In the genomic region with DNA sequence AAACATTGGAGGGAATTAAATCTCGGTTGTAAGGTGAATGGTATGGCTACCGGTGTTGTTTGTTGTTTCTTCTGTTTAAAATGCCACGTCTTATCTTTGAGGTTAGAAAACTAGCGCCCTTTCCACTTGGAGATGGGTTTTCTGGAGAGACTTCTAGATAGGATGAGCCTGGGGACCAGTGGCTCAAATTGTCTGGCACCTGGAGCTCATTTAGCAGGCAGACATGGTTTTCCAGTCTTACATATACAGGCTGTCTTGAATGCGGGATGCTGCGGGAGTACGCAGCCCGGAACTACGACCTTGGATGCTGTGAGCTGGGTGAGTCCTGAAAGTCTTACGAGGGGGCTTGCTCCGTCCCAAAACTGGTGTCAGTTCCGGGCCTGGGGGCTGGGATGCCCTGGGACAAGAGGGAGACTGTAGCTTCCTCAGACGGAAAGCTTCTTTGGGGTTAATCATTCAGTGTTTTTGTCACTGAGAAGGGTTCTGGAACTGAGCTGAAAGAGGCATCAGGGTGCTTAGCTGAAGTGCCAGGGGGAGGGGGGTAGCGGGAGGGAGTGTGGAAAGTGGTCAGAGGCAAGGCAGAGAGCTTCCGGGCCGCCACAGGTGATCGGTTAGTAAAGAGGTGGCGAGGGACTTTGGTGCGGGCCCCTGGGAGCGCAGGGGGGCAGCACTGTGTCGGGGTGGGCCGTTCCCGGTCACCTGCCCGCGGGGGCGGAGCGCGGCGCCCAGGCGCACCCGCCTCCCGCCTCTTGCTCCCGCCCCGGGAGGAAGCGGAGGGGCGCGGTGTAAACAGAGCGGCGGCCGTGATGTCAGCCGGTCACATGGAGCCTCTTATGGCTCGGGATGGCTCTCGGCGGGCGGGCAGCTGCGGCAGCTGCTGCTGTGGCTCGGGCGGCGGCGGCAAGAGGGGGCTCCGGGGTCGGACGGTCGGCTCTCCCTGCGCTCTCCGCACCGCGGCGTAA, we compare ENCODE assay signal across 9 mouse cellular contexts.
DNase-seq lines count a peak whose midpoint lies in the region; ATAC-seq and TF ChIP-seq lines count a peak whose summit lies in the region.
"Had no signal": no experiment of that assay in that cellular context is flagged by ENCODE, and none has a peak within 500 bp of the region (broad histone marks: within the 10 kb centered on the region; RNA-seq: fewer than 3 reads in every experiment).

No protein-coding gene starts in this region.

- H3K9me3 ChIP-seq in forebrain, embryonic 14.5 days (replicated peaks; ENCODE audit: control insufficient read depth, low read length), result no peaks in the 10 kb centered on the region
- no peaks in the 10 kb centered on the region for H3K9me3 ChIP-seq in liver, embryonic 16.5 days (replicated peaks; ENCODE audit: control insufficient read depth, low read length)
- H3K9me3 ChIP-seq in neural tube, embryonic 12.5 days, result no peaks in the 10 kb centered on the region
- H3K9me3 ChIP-seq in stomach, embryonic 16.5 days (replicated peaks; ENCODE audit: control insufficient read depth, low read length), result no peaks in the 10 kb centered on the region

- H3K4me2 ChIP-seq in forebrain, embryonic 14.5 days (ENCODE audit: low read length), result peak overlapping the region; percentile 99
- H3K4me2 ChIP-seq in liver, embryonic 16.5 days (ENCODE audit: low read depth, low read length), result peak overlapping the region; percentile 65
- peak overlapping the region; percentile 99 for H3K4me2 ChIP-seq in neural tube, embryonic 12.5 days (replicated peaks)
- peak overlapping the region; percentile 98 for H3K4me2 ChIP-seq in stomach, embryonic 16.5 days (ENCODE audit: low read depth, low read length)

- peak overlapping the region; percentile 11 for H3K4me3 ChIP-seq in C2C12 (ENCODE audit: insufficient read depth, poor library complexity, severe bottlenecking)
- peak overlapping the region; percentile 89 for H3K4me3 ChIP-seq in brown adipose tissue, adult 24 weeks (ENCODE audit: insufficient read depth, low read depth, low read length)
- H3K4me3 ChIP-seq in forebrain, embryonic 14.5 days (ENCODE audit: low read depth, low read length), result peak overlapping the region; percentile 64
- H3K4me3 ChIP-seq in liver, embryonic 16.5 days (ENCODE audit: low read depth, low read length), result peak overlapping the region; percentile 63
- H3K4me3 ChIP-seq in neural tube, embryonic 12.5 days, result peak overlapping the region; percentile 67
- peak overlapping the region; percentile 68 for H3K4me3 ChIP-seq in stomach, embryonic 16.5 days (replicated peaks; ENCODE audit: low read length)

- no peaks in the 10 kb centered on the region for H3K36me3 ChIP-seq in C2C12 (ENCODE audit: control insufficient read depth, insufficient read depth)
- H3K36me3 ChIP-seq in forebrain, embryonic 14.5 days (ENCODE audit: control insufficient read depth, insufficient read depth, low read length), result no peaks in the 10 kb centered on the region
- H3K36me3 ChIP-seq in liver, embryonic 16.5 days (ENCODE audit: control insufficient read depth, insufficient read depth), result no peaks in the 10 kb centered on the region
- no peaks in the 10 kb centered on the region for H3K36me3 ChIP-seq in neural tube, embryonic 12.5 days
- no peaks in the 10 kb centered on the region for H3K36me3 ChIP-seq in stomach, embryonic 16.5 days (ENCODE audit: control insufficient read depth, insufficient read depth, low read length)
- H3K36me3 ChIP-seq: G1E had no signal

- H3K27me3 ChIP-seq in C2C12 (ENCODE audit: control insufficient read depth, insufficient read depth, insufficient read length), result peaks cover 11% of the 10 kb centered on the region
- H3K27me3 ChIP-seq in forebrain, embryonic 14.5 days (replicated peaks; ENCODE audit: control insufficient read depth, insufficient read depth, low read length), result peaks cover 24% of the 10 kb centered on the region; the same call in 1 of the 2 replicates
- peaks cover 35% of the 10 kb centered on the region for H3K27me3 ChIP-seq in liver, embryonic 16.5 days (ENCODE audit: control insufficient read depth, insufficient read depth, low read depth, low read length)
- H3K27me3 ChIP-seq in neural tube, embryonic 12.5 days (replicated peaks), result peaks cover 29% of the 10 kb centered on the region
- peaks cover 7% of the 10 kb centered on the region; the same call in 1 of the 2 replicates for H3K27me3 ChIP-seq in stomach, embryonic 16.5 days (ENCODE audit: control insufficient read depth, insufficient read depth, low read length)

- no peak overlapping the region for H3K27ac ChIP-seq in brown adipose tissue, adult 24 weeks (replicated peaks; ENCODE audit: low read depth, low read length)
- peak overlapping the region; percentile 48; the same call in 1 of the 2 replicates for H3K27ac ChIP-seq in forebrain, embryonic 14.5 days (ENCODE audit: low read depth, low read length)
- peak overlapping the region; percentile 52 for H3K27ac ChIP-seq in liver, embryonic 16.5 days (ENCODE audit: low read length)
- no peak overlapping the region for H3K27ac ChIP-seq in neural tube, embryonic 12.5 days
- no peak overlapping the region for H3K27ac ChIP-seq in stomach, embryonic 16.5 days (ENCODE audit: low read length)

- ATAC-seq in forebrain, embryonic 14.5 days, result peak; percentile 94
- ATAC-seq in liver, embryonic 16.5 days (ENCODE audit: low read depth), result peak; percentile 89
- peak; percentile 91 for ATAC-seq in neural tube, embryonic 12.5 days (ENCODE audit: low FRiP score, low read depth)
- peak; percentile 96 for ATAC-seq in stomach, embryonic 16.5 days (ENCODE audit: insufficient read depth, low FRiP score)

- intact Hi-C loops in heart, postnatal 10 days (cut with DNase I), result loop anchor here (2.0 to 10.0 kb wide), 3 partner anchors 175 to 1273 kb away; a partner anchor contains a TSS

- TF ChIP-seq CTCF in C2C12 (IDR thresholded peaks at IDR 0.05; ENCODE audit: control insufficient read depth, insufficient read depth, insufficient read length), result no peak

- H3K9ac ChIP-seq in forebrain, embryonic 14.5 days (ENCODE audit: low read length), result peak overlapping the region; percentile 69
- H3K9ac ChIP-seq in liver, embryonic 16.5 days (ENCODE audit: low read depth, low read length), result peak overlapping the region; percentile 58
- H3K9ac ChIP-seq in neural tube, embryonic 12.5 days, result peak overlapping the region; percentile 75
- H3K9ac ChIP-seq in stomach, embryonic 16.5 days (ENCODE audit: low read length), result peak overlapping the region; percentile 78

- H3K79me3 ChIP-seq in C2C12 (ENCODE audit: low read depth), result no peaks in the 10 kb centered on the region

- DNase-seq in forebrain, embryonic 14.5 days (ENCODE audit: low spot score), result peak; percentile 81
- DNase-seq in heart, postnatal 10 days, result peak; percentile 88 to 92
- DNase-seq in kidney, postnatal 4 days, result peak; percentile 87 to 93

- H3ac ChIP-seq in C2C12 (ENCODE audit: control insufficient read depth, insufficient read length, low read depth), result no peak overlapping the region

- WGBS in forebrain, embryonic 14.5 days, result under 1% methylated on average over 53 of the region's 59 CpGs
- 1% methylated on average over 56 of the region's 59 CpGs for WGBS in liver, embryonic 16.5 days (ENCODE audit: insufficient replicate concordance)
- WGBS in neural tube, embryonic 12.5 days, result under 1% methylated on average over 59 of the region's 59 CpGs
- under 1% methylated on average over 54 of the region's 59 CpGs for WGBS in stomach, embryonic 16.5 days

- no peaks in the 10 kb centered on the region for H3K79me2 ChIP-seq in C2C12 (ENCODE audit: control insufficient read depth, insufficient read depth)

- no peaks in the 10 kb centered on the region for H3K4me1 ChIP-seq in brown adipose tissue, adult 24 weeks (ENCODE audit: control insufficient read depth, insufficient read depth, insufficient read length, low read length)
- H3K4me1 ChIP-seq in forebrain, embryonic 14.5 days (ENCODE audit: control insufficient read depth, insufficient read depth, low read length), result peaks cover 10% of the 10 kb centered on the region
- H3K4me1 ChIP-seq in liver, embryonic 16.5 days (ENCODE audit: control insufficient read depth, low read depth, low read length), result peaks cover 5% of the 10 kb centered on the region; the same call in 1 of the 2 replicates
- H3K4me1 ChIP-seq in neural tube, embryonic 12.5 days, result peaks cover 17% of the 10 kb centered on the region
- H3K4me1 ChIP-seq in stomach, embryonic 16.5 days (ENCODE audit: control insufficient read depth, insufficient read depth, low read length), result peaks cover 16% of the 10 kb centered on the region

TF ChIP-seq in C2C12, 6 proteins besides CTCF, POLR2A, EP300 and RAD21:
- TF ChIP-seq MYOD1 (IDR thresholded peaks at IDR 0.05; ENCODE audit: control insufficient read depth, insufficient read length, low read depth) (no peak), FOSL1 (IDR thresholded peaks at IDR 0.05; ENCODE audit: insufficient read depth, low read length, poor library complexity, severe bottlenecking) (no peak), CEBPB (IDR thresholded peaks at IDR 0.05; ENCODE audit: low read depth) (no peak), USF1 (IDR thresholded peaks at IDR 0.05; ENCODE audit: low read depth) (peak; percentile 15)

Comparison
In these comparisons a context has a peak if more than half of its experiments do, and no peak if none do; other contexts are left out.
1. H3K4me3 ChIP-seq: peak in every context shown above with its lines; median percentile 89 in brown adipose tissue, adult 24 weeks; 68 in stomach, embryonic 16.5 days; 67 in neural tube, embryonic 12.5 days; 64 in forebrain, embryonic 14.5 days; 63 in liver, embryonic 16.5 days; 11 in C2C12.
2. H3K27ac ChIP-seq: peak in forebrain, embryonic 14.5 days (single experiment) and liver, embryonic 16.5 days (single experiment); none in brown adipose tissue, adult 24 weeks (single experiment), neural tube, embryonic 12.5 days (single experiment) and stomach, embryonic 16.5 days (single experiment).
3. Peak in every context shown above with its lines, with median percentiles within 50 percentile points of each other: ATAC-seq, DNase-seq, H3K4me2 ChIP-seq and H3K9ac ChIP-seq.